Mouse (Mus musculus) spleen, postnatal 36 days (tissue): ENCODE results near the gene Hoxa7.

Experiments used
- DNase-seq, 2 experiments: peaks; one replicate each; pipeline ENCODE4 v3.0.0; 2022; ENCODE audit warnings: low spot score in 2 of 2, mixed read lengths in 1 of 2

Hoxa7 gene

GRCm38 (mm10) chr6:52253511-52254500 lies 32.2 kb upstream of the Hoxa7 start:
- no peak for DNase-seq

- DNase-seq: no peak
Measured at GRCm38 (mm10) chr6:52252775-52253376, 31.2 kb upstream of the Hoxa7 start.

GRCm38 (mm10) chr6:52252016-52252774 lies 30.5 kb upstream of the Hoxa7 start:
- no peak for DNase-seq

GRCm38 (mm10) chr6:52251177-52251879 lies 29.7 kb upstream of the Hoxa7 start:
- no peak for DNase-seq

GRCm38 (mm10) chr6:52249826-52250225 lies 28.2 kb upstream of the Hoxa7 start:
- no peak for DNase-seq

- DNase-seq: no peak
Measured at GRCm38 (mm10) chr6:52249415-52249738, 27.7 kb upstream of the Hoxa7 start.

GRCm38 (mm10) chr6:52248638-52249414 lies 27.2 kb upstream of the Hoxa7 start:
- DNase-seq: no peak

- no peak for DNase-seq
Measured at GRCm38 (mm10) chr6:52247766-52248637, 26.3 kb upstream of the Hoxa7 start.

GRCm38 (mm10) chr6:52246916-52247315 lies 25.3 kb upstream of the Hoxa7 start:
- no peak for DNase-seq

GRCm38 (mm10) chr6:52246403-52246803 lies 24.7 kb upstream of the Hoxa7 start:
- no peak for DNase-seq

GRCm38 (mm10) chr6:52245757-52246142 lies 24.1 kb upstream of the Hoxa7 start, which contains the start of gene Hoxa11:
Gene Hoxa11 (minus strand): TSS chr6:52245810.
- DNase-seq: no peak

- DNase-seq: no peak
Measured at GRCm38 (mm10) chr6:52245040-52245756, 23.5 kb upstream of the Hoxa7 start.

- no peak for DNase-seq
Measured at GRCm38 (mm10) chr6:52244471-52245039, 22.9 kb upstream of the Hoxa7 start.

GRCm38 (mm10) chr6:52243681-52244121 lies 22.0 kb upstream of the Hoxa7 start:
- DNase-seq: no peak

- no peak for DNase-seq
Measured at GRCm38 (mm10) chr6:52242801-52243332, 21.2 kb upstream of the Hoxa7 start.

GRCm38 (mm10) chr6:52241001-52241621 lies 19.5 kb upstream of the Hoxa7 start:
- DNase-seq: no peak

GRCm38 (mm10) chr6:52240389-52241000 lies 18.8 kb upstream of the Hoxa7 start, which contains the start of gene Hoxa10:
Gene Hoxa10 (minus strand): TSS chr6:52240854.
- peak; percentile 56 to 60 for DNase-seq
